Mouse (Mus musculus): ENCODE measurements at regions not wholly inside any gene's neighbourhood (a gene's known extent, or its start where the extent isn't known, plus 50 kb on each side); places are given as distances from the start of the nearest gene placed in this dataset.

DNA sequence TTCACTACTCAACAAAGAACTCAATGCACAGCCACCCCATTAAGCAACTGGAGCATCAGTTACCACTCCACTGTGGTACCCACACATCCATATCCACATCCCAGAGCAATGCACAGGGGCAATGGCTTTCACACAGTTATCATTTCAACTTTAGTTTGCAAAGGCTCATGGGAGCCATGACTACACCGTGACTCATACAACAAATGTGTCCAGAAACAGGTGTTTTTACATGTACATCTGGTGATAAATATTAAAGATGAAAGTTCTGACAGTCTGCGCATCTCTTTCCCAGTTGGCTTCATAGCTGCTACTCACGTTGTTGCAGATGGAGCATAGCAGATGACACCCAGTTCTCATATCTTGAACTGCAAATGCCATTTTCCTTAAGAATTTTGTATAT lies 88.0 kb upstream of the Ube2e3 start:
- no peak for TF ChIP-seq CTCF (conservative IDR thresholded peaks at IDR 0.05; ENCODE audit: insufficient read depth, insufficient read length, low read depth, low read length)
- TF ChIP-seq POLR2A (IDR thresholded peaks at IDR 0.05; ENCODE audit: low read depth, low read length) = no peak

All from kidney, adult 2 months (tissue).